Mouse (Mus musculus): ENCODE measurements around the gene Lrit2. TPM values are rescaled to one million over a fixed set of nuclear protein-coding genes. Genes with fewer than 3 reads are reported as not detected.
A peak's percentile ranks its signal among the peaks of the same experiment; 100 is the strongest.

The Lrit2 gene
- not detected in 2 replicates for polyA plus RNA-seq (2014; fragmentation: Nextera tagmentation; extraction: Ambion mirVana)

DNA sequence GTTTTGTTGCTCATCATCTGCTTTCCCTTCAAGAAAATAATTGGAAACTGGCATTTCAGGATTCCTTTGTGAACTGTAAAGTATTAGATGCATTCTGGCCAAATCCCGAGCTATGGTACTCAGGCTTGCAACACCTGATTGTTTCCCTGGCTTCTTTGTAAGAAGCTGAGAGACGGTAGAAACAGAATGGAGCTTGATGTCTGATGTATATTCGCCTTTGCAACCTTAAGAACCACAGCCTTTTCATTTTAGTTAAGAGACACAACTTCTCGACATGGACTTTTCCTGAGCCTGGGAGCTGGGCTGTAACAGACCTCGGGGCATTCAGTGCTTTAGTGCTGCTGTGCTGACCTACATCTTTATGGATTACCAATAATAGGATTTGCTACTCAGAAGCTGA lies at the start of gene Lrit2:
Lrit2 (plus strand) TSS at position 301 of the 400 bp plus-strand sequence.
- H3K27me3 ChIP-seq (replicated peaks; ENCODE audit: control insufficient read depth, insufficient read depth, low read length): no peaks in the 10 kb centered on the region
- H3K9ac ChIP-seq (ENCODE audit: low read length): no peak within 1 kb of the TSS
- H3K36me3 ChIP-seq (ENCODE audit: control insufficient read depth, insufficient read depth, low read length): no peaks in the 10 kb centered on the region
- DNase-seq (ENCODE audit: low spot score): no peak
- no peak within 1 kb of the TSS for H3K27ac ChIP-seq (ENCODE audit: low read depth)
- H3K4me1 ChIP-seq (replicated peaks; ENCODE audit: control insufficient read depth, insufficient read depth, low read length): no peaks in the 10 kb centered on the region
- 80% methylated on average over 5 of the region's 5 CpGs for WGBS
- H3K9me3 ChIP-seq (ENCODE audit: control insufficient read depth, low read length): no peaks in the 10 kb centered on the region
- no peak within 1 kb of the TSS for H3K4me3 ChIP-seq (ENCODE audit: low read depth, low read length)
- H3K4me2 ChIP-seq (ENCODE audit: low read length): no peak within 1 kb of the TSS
- ATAC-seq (replicated peaks; ENCODE audit: low FRiP score, low TSS enrichment, low read depth): no peak

DNA sequence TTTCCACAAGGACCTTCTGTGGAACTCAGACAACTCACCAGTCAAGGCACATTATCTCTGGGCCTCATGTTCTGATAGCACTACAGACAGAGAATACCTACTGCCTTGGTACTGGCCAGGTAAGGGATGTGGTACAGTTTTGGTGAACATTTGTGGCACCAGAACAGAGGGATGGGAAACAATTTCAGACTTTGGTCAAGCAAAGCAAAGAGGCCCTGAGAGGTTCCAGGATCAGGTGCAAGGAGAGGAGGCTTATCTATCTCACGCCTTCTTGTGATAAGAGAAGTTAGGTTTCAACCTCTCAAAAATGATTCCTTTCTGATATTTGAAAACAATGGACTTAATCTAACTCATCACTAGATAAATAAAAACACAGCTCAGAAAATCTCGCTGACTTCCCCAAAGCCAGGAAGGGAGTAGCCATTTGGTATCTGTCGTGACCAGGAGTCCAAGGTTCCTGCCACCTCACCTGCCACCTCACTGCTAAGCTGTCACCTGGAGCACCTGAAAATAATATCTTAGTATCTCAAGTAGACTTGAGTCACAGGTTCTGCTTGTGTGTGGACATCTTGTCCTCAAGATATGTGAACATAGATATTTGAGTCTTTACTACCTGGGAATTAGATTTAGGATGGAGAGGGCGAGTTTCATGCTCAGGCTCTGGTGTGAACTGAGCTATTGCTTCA lies 40.3 kb upstream of the Lrit2 start:
- no peaks in the 10 kb centered on the region for H3K36me3 ChIP-seq (ENCODE audit: control insufficient read depth, insufficient read depth, low read length)
- WGBS: 77% methylated on average over 4 of the region's 4 CpGs
- no peak overlapping the region for H3K4me3 ChIP-seq (ENCODE audit: low read depth, low read length)
- DNase-seq (ENCODE audit: low spot score) (no peak), ATAC-seq (replicated peaks; ENCODE audit: low FRiP score, low TSS enrichment, low read depth) (no peak)
- no peak overlapping the region for H3K4me2 ChIP-seq (ENCODE audit: low read length)
- no peaks in the 10 kb centered on the region for H3K9me3 ChIP-seq (ENCODE audit: control insufficient read depth, low read length)
- H3K9ac ChIP-seq (ENCODE audit: low read length): no peak overlapping the region
- H3K4me1 ChIP-seq (replicated peaks; ENCODE audit: control insufficient read depth, insufficient read depth, low read length): no peaks in the 10 kb centered on the region
- H3K27me3 ChIP-seq (replicated peaks; ENCODE audit: control insufficient read depth, insufficient read depth, low read length): no peaks in the 10 kb centered on the region
- H3K27ac ChIP-seq (ENCODE audit: low read depth): no peak overlapping the region

DNA sequence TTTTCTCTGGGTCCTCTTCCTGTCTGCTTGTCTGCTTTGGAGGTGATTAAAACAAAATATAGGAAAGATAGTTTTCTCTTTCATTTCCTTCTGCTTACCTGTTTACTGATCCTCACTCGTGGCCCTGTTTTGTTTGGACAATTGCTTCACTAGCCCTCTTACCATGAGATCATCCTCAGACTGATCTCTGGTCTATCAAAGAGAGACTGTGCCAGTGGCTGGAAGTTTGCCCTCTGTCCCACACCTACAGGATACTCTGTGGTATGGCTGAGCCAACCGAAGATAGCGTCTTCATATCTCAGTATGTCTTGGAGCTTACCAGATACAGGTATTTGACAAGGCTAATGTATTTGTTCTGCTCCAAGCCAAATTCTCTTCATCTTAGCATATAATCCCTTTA lies 39.8 kb upstream of the Lrit2 start:
- Histone ChIP-seq H3K4me2 (ENCODE audit: low read length) (no peak overlapping the region), H3K4me3 (ENCODE audit: low read depth, low read length) (no peak overlapping the region), H3K36me3 (ENCODE audit: control insufficient read depth, insufficient read depth, low read length) (no peaks in the 10 kb centered on the region), H3K4me1 (replicated peaks; ENCODE audit: control insufficient read depth, insufficient read depth, low read length) (no peaks in the 10 kb centered on the region), H3K9ac (ENCODE audit: low read length) (no peak overlapping the region), H3K27ac (ENCODE audit: low read depth) (no peak overlapping the region), H3K9me3 (ENCODE audit: control insufficient read depth, low read length) (no peaks in the 10 kb centered on the region), H3K27me3 (replicated peaks; ENCODE audit: control insufficient read depth, insufficient read depth, low read length) (no peaks in the 10 kb centered on the region)
- ATAC-seq (replicated peaks; ENCODE audit: low FRiP score, low TSS enrichment, low read depth): no peak
- no peak for DNase-seq (ENCODE audit: low spot score)
- WGBS: 93% methylated on average over 3 of the region's 3 CpGs

DNA sequence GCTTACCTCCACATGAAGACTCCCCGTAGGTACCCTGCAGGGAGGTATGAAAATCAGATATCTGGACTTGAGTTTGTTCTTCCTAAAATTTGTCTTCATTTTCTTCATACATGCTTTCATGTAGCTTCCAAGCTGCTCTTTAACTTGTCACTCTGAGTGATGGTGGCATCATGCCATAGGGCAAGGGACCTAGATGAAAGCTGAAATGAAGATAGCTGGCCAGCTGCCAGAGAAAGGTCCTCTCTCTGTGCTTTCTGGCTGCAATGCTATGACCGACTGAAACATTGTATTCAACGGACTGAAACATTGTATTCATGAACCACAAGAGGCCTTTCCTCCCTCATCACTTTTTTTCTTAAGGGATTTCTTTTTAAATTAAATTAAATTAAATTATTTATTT lies 39.2 kb upstream of the Lrit2 start:
- Histone ChIP-seq H3K9me3 (ENCODE audit: control insufficient read depth, low read length) (no peaks in the 10 kb centered on the region), H3K4me2 (ENCODE audit: low read length) (no peak overlapping the region), H3K9ac (ENCODE audit: low read length) (no peak overlapping the region), H3K27ac (ENCODE audit: low read depth) (no peak overlapping the region), H3K27me3 (replicated peaks; ENCODE audit: control insufficient read depth, insufficient read depth, low read length) (no peaks in the 10 kb centered on the region), H3K4me3 (ENCODE audit: low read depth, low read length) (no peak overlapping the region), H3K4me1 (replicated peaks; ENCODE audit: control insufficient read depth, insufficient read depth, low read length) (no peaks in the 10 kb centered on the region), H3K36me3 (ENCODE audit: control insufficient read depth, insufficient read depth, low read length) (no peaks in the 10 kb centered on the region)
- 95% methylated on average over 3 of the region's 3 CpGs for WGBS
- ATAC-seq (replicated peaks; ENCODE audit: low FRiP score, low TSS enrichment, low read depth) (no peak), DNase-seq (ENCODE audit: low spot score) (no peak)

DNA sequence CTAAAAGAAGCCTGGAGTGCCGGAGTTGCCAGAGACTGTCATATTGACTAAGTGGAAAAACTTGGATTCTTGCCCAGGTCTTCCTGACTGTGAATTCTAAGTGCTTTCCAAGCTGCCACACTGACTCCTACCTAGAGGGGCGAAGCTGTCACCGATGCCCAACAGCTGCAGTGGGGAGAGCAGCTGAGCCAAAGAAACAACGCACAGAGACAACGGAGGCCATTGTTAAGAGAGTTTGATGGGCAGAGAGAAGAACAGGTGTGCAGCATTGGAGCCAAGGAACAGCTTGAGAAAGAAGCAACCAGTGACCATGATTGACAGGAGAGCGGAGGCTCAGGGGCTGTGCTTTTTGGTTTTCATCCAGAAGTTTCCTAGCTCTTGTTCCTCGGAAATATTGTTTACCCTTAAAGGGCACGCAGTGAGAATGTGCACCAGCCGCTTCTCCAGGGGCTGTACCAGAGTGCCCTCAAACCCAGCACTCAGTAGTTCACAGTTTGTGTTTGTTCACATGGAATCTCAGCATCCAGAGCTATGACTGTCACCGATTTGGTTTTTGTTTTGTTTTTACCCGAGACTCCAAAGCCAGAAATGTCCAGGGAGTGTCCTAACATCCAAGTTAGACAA lies 35.1 kb upstream of the Lrit2 start:
- ATAC-seq (replicated peaks; ENCODE audit: low FRiP score, low TSS enrichment, low read depth) (no peak), DNase-seq (ENCODE audit: low spot score) (no peak)
- H3K4me2 ChIP-seq (ENCODE audit: low read length): no peak overlapping the region

DNA sequence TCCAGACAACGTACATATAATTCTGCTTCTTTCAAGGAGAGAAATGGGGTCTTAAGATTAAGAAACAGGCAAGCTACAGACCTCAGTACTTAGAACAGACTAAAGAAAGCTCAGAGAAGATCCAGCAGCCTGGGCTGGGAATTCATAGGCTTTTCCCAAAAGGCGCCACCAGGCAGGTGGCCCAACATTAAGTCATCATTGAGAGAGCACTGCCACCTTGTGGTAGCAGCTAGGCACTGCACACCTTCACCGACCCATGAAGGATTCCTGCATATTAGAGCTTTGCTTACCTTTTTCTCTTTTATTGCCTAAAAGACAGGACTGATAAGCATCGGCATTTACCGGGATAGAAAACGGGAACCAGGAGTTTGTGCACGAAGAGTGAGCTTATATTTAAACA lies 34.5 kb upstream of the Lrit2 start:
- H3K4me2 ChIP-seq (ENCODE audit: low read length): no peak overlapping the region
- 14% methylated on average over 7 of the region's 7 CpGs for WGBS

More for the DNA sequence above, 35.1 kb upstream of the Lrit2 start:
- Histone ChIP-seq H3K4me1 (replicated peaks; ENCODE audit: control insufficient read depth, insufficient read depth, low read length) (no peaks in the 10 kb centered on the region), H3K9me3 (ENCODE audit: control insufficient read depth, low read length) (no peaks in the 10 kb centered on the region), H3K4me3 (ENCODE audit: low read depth, low read length) (no peak overlapping the region), H3K27me3 (replicated peaks; ENCODE audit: control insufficient read depth, insufficient read depth, low read length) (no peaks in the 10 kb centered on the region), H3K36me3 (ENCODE audit: control insufficient read depth, insufficient read depth, low read length) (no peaks in the 10 kb centered on the region), H3K9ac (ENCODE audit: low read length) (no peak overlapping the region), H3K27ac (ENCODE audit: low read depth) (no peak overlapping the region)
- WGBS: 69% methylated on average over 11 of the region's 11 CpGs

DNA sequence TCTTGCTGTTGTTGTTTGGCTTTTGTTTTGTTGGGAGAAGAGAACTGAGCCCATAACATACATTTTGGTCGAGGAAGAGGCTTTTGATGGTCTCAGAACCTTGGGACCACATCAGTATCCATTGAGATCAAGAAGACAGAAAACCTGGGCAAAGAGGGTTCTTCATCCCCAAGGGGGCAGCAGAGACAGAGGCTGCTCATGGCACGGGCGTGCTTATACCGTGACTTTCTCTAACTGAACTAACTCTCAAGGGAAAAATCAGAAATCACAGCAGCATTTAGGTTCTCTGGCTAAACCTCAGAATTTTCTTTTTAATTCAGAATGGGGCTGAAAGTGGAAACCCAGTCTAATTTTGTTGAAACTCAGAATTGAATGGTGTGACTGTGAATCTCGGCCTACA lies 33.3 kb upstream of the Lrit2 start:
- no peaks in the 10 kb centered on the region for H3K27me3 ChIP-seq (replicated peaks; ENCODE audit: control insufficient read depth, insufficient read depth, low read length)
- DNase-seq (ENCODE audit: low spot score) (no peak), ATAC-seq (replicated peaks; ENCODE audit: low FRiP score, low TSS enrichment, low read depth) (no peak)
- H3K27ac ChIP-seq (ENCODE audit: low read depth): no peak overlapping the region
- no peak overlapping the region for H3K4me3 ChIP-seq (ENCODE audit: low read depth, low read length)
- no peaks in the 10 kb centered on the region for H3K9me3 ChIP-seq (ENCODE audit: control insufficient read depth, low read length)
- H3K4me2 ChIP-seq (ENCODE audit: low read length): no peak overlapping the region
- no peak overlapping the region for H3K9ac ChIP-seq (ENCODE audit: low read length)
- H3K4me1 ChIP-seq (replicated peaks; ENCODE audit: control insufficient read depth, insufficient read depth, low read length): no peaks in the 10 kb centered on the region
- no peaks in the 10 kb centered on the region for H3K36me3 ChIP-seq (ENCODE audit: control insufficient read depth, insufficient read depth, low read length)
- WGBS: 54% methylated on average over 5 of the region's 5 CpGs

More for the DNA sequence above, 34.5 kb upstream of the Lrit2 start:
- no peak overlapping the region for H3K9ac ChIP-seq (ENCODE audit: low read length)
- H3K27me3 ChIP-seq (replicated peaks; ENCODE audit: control insufficient read depth, insufficient read depth, low read length): no peaks in the 10 kb centered on the region
- H3K27ac ChIP-seq (ENCODE audit: low read depth): no peak overlapping the region
- no peak for ATAC-seq (replicated peaks; ENCODE audit: low FRiP score, low TSS enrichment, low read depth)
- H3K9me3 ChIP-seq (ENCODE audit: control insufficient read depth, low read length): no peaks in the 10 kb centered on the region
- no peaks in the 10 kb centered on the region for H3K36me3 ChIP-seq (ENCODE audit: control insufficient read depth, insufficient read depth, low read length)
- no peak overlapping the region for H3K4me3 ChIP-seq (ENCODE audit: low read depth, low read length)
- H3K4me1 ChIP-seq (replicated peaks; ENCODE audit: control insufficient read depth, insufficient read depth, low read length): no peaks in the 10 kb centered on the region
- DNase-seq (ENCODE audit: low spot score): peak; percentile 87

DNA sequence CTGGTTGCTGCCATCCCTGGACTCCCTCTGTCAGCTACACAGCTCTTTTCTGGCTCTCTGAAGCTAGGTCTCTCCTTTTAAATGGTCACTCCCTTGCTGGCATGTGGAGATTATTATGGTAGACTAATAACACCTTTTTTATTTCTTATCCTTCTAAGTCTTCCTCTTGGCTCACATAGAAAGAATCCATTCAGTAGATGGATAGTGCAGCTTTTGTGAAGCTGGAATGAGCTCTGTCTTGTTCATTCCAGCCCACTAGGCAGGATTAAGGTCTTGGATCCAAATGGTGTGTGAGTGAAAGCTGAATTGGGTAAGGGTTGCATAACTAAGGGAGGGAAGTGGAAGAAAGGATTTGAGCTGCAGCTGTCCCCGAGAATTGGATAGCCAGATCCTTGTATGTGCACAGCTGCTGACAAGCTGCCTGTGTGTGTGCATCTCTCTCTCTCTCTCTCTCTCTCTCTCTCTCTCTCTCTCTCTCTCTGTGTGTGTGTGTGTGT lies 18.8 kb upstream of the Lrit2 start, which contains the start of gene Rgr:
Rgr (minus strand) TSS at position 51 of the 497 bp plus-strand sequence.
- Histone ChIP-seq H3K36me3 (ENCODE audit: control insufficient read depth, insufficient read depth, low read length) (no peaks in the 10 kb centered on the region), H3K4me3 (ENCODE audit: low read depth, low read length) (no peak within 1 kb of the TSS), H3K4me1 (replicated peaks; ENCODE audit: control insufficient read depth, insufficient read depth, low read length) (no peaks in the 10 kb centered on the region), H3K9ac (ENCODE audit: low read length) (no peak within 1 kb of the TSS), H3K27ac (ENCODE audit: low read depth) (no peak within 1 kb of the TSS), H3K9me3 (ENCODE audit: control insufficient read depth, low read length) (no peaks in the 10 kb centered on the region), H3K4me2 (ENCODE audit: low read length) (no peak within 1 kb of the TSS), H3K27me3 (replicated peaks; ENCODE audit: control insufficient read depth, insufficient read depth, low read length) (no peaks in the 10 kb centered on the region)
- DNase-seq (ENCODE audit: low spot score) (no peak), ATAC-seq (replicated peaks; ENCODE audit: low FRiP score, low TSS enrichment, low read depth) (no peak)
- 68% methylated on average over 1 of the region's 1 CpGs for WGBS

DNA sequence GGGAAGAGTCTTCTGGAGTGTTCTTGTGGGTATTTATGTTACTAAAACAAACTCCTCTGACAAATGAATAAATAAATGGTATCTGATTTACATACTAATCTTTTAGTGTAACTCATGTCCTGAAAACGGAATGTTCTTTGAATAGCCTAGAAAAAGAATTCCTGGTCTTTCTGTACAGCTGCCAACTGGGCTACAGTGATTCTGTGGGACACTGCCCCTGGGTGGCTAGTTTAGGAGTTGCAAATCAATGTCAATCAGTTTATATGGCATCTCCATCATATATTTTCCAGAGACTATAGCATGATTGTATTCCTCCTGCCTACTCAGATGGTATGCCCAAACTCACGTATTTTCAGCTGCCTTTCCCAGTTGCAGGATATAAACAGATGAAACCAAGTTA lies 2.9 kb upstream of the Lrit2 start:
- Histone ChIP-seq H3K4me1 (replicated peaks; ENCODE audit: control insufficient read depth, insufficient read depth, low read length) (no peaks in the 10 kb centered on the region), H3K9ac (ENCODE audit: low read length) (no peak overlapping the region), H3K4me3 (ENCODE audit: low read depth, low read length) (no peak overlapping the region), H3K36me3 (ENCODE audit: control insufficient read depth, insufficient read depth, low read length) (no peaks in the 10 kb centered on the region), H3K27me3 (replicated peaks; ENCODE audit: control insufficient read depth, insufficient read depth, low read length) (no peaks in the 10 kb centered on the region), H3K27ac (ENCODE audit: low read depth) (no peak overlapping the region), H3K4me2 (ENCODE audit: low read length) (no peak overlapping the region), H3K9me3 (ENCODE audit: control insufficient read depth, low read length) (no peaks in the 10 kb centered on the region)
- no peak for ATAC-seq (replicated peaks; ENCODE audit: low FRiP score, low TSS enrichment, low read depth)
- WGBS: 60% methylated on average over 2 of the region's 2 CpGs
- DNase-seq (ENCODE audit: low spot score): no peak
